Mouse (Mus musculus) bone marrow, adult 2 months (tissue): ENCODE results near the gene Patj. TPM values are rescaled to one million over a fixed set of nuclear protein-coding genes. Genes with fewer than 3 reads are reported as not detected.
A peak's percentile ranks its signal among the peaks of the same experiment; 100 is the strongest.

Source experiments
- H3K27ac ChIP-seq: fragments of 200-500 bp; 2 replicates; pipeline ENCODE4 v1.5.1; 2012; ENCODE audit warnings: low read depth, mild to moderate bottlenecking, control low read depth, inconsistent platforms, low read length; ENCODE audit not compliant: control insufficient read depth, poor library complexity, insufficient read depth
- H3K4me1 ChIP-seq: fragments of 200-500 bp; 2 replicates; pipeline ENCODE4 v1.6.1; 2011; ENCODE audit warnings: low read length; ENCODE audit not compliant: control insufficient read depth, insufficient read depth
- H3K4me3 ChIP-seq: fragments of 200-500 bp; replicated peaks from 2 replicates; pipeline ENCODE3; 2011; ENCODE audit warnings: mild to moderate bottlenecking, low read depth, low read length, control low read depth; ENCODE audit not compliant: control insufficient read depth
- CTCF ChIP-seq: fragments of 200-500 bp; IDR thresholded peaks from 2 replicates; pipeline ENCODE4 v1.5.1; 2011; ENCODE audit warnings: low read length, control low read depth; ENCODE audit not compliant: control insufficient read depth, insufficient read depth
- POLR2A ChIP-seq: fragments of 200-500 bp; IDR thresholded peaks from 2 replicates; pipeline ENCODE4 v1.6.1; 2011; ENCODE audit warnings: low read depth, mild to moderate bottlenecking, control low read depth, low read length, borderline replicate concordance; ENCODE audit not compliant: control insufficient read depth
- WGBS: fragments of 180-500 bp; shearing (Covaris S2); methylation state at CpG from one replicate; pipeline ENCODE4 v1.1.7; 2018; 5-methylcytosine and 5-hydroxymethylcytosine counted together
- polyA plus RNA-seq: library from polyadenylated mRNA; stranded (reverse); fragments of >200 nt; gene quantifications from 2 replicates; pipeline ENCODE4 v1.2.4, GENCODE M21; 2011; ENCODE audit warnings: low replicate concordance; ENCODE audit not compliant: missing spikeins, insufficient read depth, insufficient read length

Gene Patj
- polyA plus RNA-seq, 1 experiment, result 2.8 TPM

DNA sequence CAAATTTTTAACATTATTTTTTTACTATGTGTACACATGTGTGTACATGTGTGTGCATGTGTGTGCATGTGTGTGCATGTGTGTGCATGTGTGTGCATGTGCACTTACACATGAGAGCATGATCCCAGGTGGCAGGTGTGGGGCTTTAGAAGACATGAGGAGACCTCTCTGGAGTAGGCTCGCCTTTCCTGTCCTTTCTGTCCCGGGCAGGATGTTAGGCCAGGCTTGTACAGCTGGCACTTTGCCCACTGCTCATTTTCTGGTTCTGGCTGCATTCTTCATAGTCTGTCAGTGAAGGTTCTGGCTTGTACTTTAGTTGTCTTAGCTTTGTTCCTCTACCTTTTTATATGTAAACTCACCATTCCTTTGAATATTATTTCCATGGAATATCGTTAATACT lies 77.9 kb downstream of the Patj start:
- Histone ChIP-seq H3K4me1 (no peaks in the 10 kb centered on the region), H3K4me3 (no peak overlapping the region), H3K27ac (no peak overlapping the region)
- 63% methylated on average over 3 of the region's 3 CpGs for WGBS
- no peak for TF ChIP-seq POLR2A
- no peak for TF ChIP-seq CTCF

DNA sequence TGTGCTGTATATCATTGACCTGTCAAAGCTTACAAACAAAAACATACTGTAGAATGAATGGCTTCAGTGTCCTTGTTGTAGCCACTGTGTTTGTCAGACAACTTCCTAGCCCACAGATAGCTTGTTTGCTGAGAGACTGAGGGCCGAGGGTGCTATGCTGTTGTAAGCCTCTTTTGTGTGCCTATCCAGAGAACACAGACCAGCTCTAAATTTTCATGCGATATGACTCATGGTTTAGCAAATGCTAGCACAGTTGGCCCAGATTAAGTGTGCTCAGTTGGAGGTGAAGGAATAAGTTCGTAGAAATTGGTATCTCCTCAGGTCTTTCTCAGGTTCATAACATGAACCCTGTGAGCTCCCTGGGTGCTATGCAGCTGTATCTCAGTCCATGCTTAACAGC lies 82.4 kb downstream of the Patj start:
- no peak for TF ChIP-seq CTCF
- TF ChIP-seq POLR2A, result no peak

DNA sequence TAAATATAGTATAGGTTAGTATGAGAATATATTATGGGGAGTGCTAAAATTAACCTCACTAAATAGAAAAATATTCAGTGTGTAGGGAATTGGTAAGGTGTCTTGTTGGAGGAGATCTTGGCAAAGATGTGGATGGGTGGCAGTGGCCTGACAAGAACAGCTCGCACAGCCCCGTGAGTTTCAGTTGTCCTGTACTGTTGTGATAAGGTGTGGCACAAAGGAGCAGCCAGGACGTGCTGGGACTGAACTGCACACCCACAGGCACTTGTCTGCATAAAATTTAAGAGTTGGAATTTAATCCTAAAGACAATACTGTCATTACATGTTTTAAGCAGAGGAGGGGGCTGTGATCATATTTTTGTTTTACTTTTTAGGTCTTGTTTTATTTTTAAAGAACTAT lies 90.9 kb downstream of the Patj start:
- TF ChIP-seq POLR2A (no peak), CTCF (no peak)
- H3K27ac ChIP-seq, result no peak overlapping the region
- WGBS, result 73% methylated on average over 3 of the region's 3 CpGs
- H3K4me1 ChIP-seq, result no peaks in the 10 kb centered on the region; the same call in 1 of the 2 replicates
- no peak overlapping the region for H3K4me3 ChIP-seq

More for the DNA sequence above, 82.4 kb downstream of the Patj start:
- no peaks in the 10 kb centered on the region; the same call in 1 of the 2 replicates for H3K4me1 ChIP-seq
- H3K27ac ChIP-seq, result no peak overlapping the region
- no peak overlapping the region for H3K4me3 ChIP-seq
- WGBS, result 82% methylated on average over 3 of the region's 3 CpGs

DNA sequence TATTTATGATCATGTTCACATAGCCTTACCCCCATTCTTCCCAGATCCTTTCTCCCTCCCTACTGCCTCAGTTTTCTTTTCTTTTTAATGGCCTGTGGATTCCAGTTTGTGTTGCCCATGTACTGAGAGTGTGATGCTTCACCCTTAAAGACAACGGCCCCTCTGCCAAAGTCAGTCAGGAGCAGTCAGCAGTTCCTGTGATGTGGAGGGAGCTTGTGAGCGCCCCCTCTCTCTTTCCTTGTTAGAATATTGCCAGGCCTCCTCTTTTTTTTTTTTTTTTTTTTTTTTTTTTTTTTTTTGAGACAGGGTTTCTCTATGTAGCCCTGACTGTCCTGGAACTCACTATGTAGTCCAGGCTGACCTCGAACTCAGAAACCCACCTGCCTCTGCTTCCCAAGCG lies 91.3 kb downstream of the Patj start:
- Histone ChIP-seq H3K27ac (no peak overlapping the region), H3K4me3 (no peak overlapping the region), H3K4me1 (no peaks in the 10 kb centered on the region; the same call in 1 of the 2 replicates)
- WGBS, result 78% methylated on average over 4 of the region's 4 CpGs
- no peak for TF ChIP-seq CTCF

DNA sequence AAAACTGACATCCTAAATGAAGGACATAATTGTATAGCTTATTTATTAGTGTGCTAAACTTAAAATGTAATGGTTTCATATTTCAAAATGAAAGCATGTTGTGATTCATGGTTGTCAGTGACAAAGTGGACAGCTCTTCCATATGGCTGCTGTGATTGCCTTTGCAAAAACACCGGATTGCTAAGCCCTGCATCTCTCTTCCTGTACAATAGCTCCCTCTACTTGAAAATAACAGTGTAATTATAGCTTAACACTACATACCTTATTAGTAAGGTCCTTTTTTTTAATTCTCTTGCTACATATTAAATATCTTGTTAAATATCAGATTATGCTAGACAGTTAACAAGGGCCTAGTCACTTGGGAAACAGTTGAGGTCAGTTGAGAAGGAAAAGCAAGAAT lies 93.8 kb downstream of the Patj start:
- Histone ChIP-seq H3K27ac (no peak overlapping the region), H3K4me1 (no peaks in the 10 kb centered on the region; the same call in 1 of the 2 replicates), H3K4me3 (no peak overlapping the region)
- 62% methylated on average over 1 of the region's 1 CpGs for WGBS
- TF ChIP-seq POLR2A (no peak), CTCF (no peak)

DNA sequence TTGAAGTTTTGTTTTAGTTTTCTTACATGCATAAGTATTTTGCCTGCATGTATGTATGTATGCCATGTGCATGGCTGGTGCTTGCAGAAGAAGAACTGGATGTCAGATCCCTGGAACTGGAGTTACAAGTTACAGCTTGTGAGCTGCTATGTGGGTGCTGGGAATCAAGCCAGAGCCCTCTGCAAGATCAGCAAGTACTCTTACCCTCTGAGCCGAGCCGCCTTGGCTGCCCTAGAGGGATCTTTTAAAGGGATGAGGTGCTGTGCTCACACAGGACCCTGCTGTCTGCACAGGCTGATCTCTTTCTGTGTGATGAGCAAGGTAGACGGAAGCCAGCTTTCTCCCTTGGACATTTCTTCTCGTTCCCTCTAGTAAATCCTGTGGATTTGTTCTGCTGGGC lies 102.8 kb downstream of the Patj start:
- Histone ChIP-seq H3K4me3 (no peak overlapping the region), H3K4me1 (no peaks in the 10 kb centered on the region), H3K27ac (no peak overlapping the region)
- TF ChIP-seq CTCF (no peak), POLR2A (no peak)
- WGBS, result 85% methylated on average over 4 of the region's 4 CpGs

DNA sequence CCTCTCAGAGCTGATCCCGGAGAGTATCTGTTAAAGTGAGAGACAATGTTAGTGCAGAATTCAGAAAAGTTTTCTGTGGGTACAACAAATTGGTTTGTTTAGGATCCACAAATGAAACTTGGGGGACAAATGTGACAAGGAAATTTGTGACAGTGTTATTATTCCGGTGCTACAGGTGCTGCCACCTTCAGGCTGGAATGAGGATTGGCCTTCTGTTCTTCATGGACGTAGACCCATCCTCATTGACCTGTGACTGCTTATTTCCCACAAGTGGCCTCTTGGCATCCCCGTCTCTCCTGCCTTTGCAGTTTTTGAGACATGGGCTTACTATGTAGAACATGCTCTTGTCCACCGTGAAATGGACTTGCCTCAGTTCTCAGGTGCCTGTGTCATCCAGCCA lies 104.6 kb downstream of the Patj start:
- no peak overlapping the region for H3K27ac ChIP-seq
- no peak overlapping the region for H3K4me3 ChIP-seq
- no peaks in the 10 kb centered on the region for H3K4me1 ChIP-seq
- WGBS, result 54% methylated on average over 5 of the region's 5 CpGs
- peak; percentile 38 for TF ChIP-seq CTCF
- no peak for TF ChIP-seq POLR2A

DNA sequence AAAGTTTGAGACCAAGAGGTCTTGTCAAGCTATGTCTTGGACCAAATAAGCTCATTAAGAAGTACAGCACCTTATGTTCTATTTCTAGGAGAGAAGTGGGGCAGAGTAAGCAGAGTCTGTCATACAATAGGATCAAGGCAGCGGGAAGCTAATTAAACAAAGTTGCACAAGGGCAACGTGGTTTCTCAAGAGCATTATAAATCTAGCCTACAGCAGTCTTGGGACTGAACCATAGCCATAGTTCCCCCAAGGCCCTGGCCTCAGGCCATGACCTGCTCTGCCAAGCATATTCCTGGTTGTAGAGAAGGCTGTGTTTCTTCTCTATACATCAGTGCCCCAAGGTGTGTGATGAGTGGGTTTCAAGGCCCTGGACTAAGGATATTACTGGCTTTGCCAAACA lies 105.3 kb downstream of the Patj start:
- WGBS, result 57% methylated on average over 2 of the region's 2 CpGs
- no peak overlapping the region for H3K27ac ChIP-seq
- H3K4me1 ChIP-seq, result no peaks in the 10 kb centered on the region
- no peak overlapping the region for H3K4me3 ChIP-seq
- TF ChIP-seq POLR2A (no peak), CTCF (no peak)

DNA sequence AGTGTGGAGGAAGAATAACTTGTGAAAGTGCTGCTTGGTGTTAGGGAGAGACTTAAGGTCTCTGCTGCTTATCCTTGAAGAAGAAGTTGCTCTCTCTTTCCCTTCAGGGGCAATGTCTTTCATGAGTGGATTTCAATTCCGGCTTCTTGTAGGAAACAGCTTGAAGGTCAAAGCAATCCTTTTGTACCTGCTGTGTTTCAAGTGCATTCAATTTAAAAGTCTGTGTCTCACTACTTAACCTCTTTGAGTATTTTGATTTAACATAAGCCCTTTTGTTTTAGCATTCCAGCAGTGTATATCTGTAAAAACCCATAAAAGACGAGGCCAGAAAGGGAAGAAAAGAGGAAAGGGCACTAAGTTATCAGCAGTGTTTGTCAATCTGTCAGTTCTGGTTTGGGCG lies 109.2 kb downstream of the Patj start:
- no peak for TF ChIP-seq POLR2A
- no peak for TF ChIP-seq CTCF
- WGBS, result 76% methylated on average over 3 of the region's 3 CpGs
- H3K4me3 ChIP-seq, result no peak overlapping the region
- no peak overlapping the region for H3K27ac ChIP-seq
- no peaks in the 10 kb centered on the region for H3K4me1 ChIP-seq
